Mouse (Mus musculus): ENCODE results near the gene Zfp991. TPM values are rescaled to one million over a fixed set of nuclear protein-coding genes. Genes with fewer than 3 reads are reported as not detected.
"Not testable (repeated sequence)": the region's sequence is repeated elsewhere in the genome, so short reads cannot be mapped to it uniquely, and the experiment has no call there.

Gene Zfp991
- polyA plus RNA-seq (2012; rRNA removed) (2.1 and 4.7 TPM in 2 replicates), polyA plus RNA-seq (2014; fragmentation: Nextera tagmentation; extraction: Ambion mirVana) (9.4 TPM in 2 replicates)

DNA sequence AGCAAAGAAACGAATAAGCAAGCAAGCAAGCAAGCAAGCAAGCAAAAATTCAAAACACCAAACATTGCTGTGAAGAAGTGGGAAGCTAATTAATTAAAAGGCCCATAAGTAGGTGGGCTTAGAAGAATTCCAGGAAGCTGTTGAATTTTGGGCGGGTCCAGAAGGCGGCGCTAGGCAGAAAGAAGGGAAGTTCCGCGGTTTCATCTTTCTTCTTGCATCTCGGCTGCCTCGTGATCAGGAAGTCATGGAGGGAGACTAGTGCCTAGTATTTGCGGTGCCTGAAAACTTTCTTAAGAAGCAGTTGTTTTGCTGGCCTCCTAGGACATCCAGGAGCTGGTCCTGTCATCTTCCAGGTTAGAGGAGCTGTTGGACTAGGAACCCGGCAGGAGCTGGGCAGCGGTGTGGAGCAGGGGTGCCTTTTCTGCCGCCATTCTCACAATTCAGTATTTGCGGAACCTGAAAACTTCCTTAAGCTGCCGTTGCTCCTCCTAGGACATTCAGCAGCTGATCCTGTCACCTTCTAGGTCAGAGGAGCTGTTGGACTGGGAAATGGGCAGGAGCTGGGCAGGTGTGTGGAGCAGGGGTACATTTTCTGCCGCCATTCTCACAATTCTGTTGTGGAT is at the start of gene Zfp991:
Zfp991 (plus strand) TSS at position 202 of the 623 bp plus-strand sequence.
- not testable (repeated sequence) for H3K9ac ChIP-seq (ENCODE audit: low read depth, low read length, severe bottlenecking); H3K4me1 ChIP-seq (ENCODE audit: control insufficient read depth, insufficient read depth, low read length); ATAC-seq (ENCODE audit: low FRiP score, low read depth); DNase-seq (ENCODE audit: low spot score); H3K27me3 ChIP-seq (ENCODE audit: control insufficient read depth, insufficient read depth, low read length); H3K36me3 ChIP-seq (ENCODE audit: control insufficient read depth, insufficient read depth, low read length); H3K27ac ChIP-seq (replicated peaks; ENCODE audit: low read depth, low read length); H3K4me2 ChIP-seq (replicated peaks; ENCODE audit: low read depth, low read length, severe bottlenecking); H3K9me3 ChIP-seq (ENCODE audit: control insufficient read depth, low read length)
- H3K4me3 ChIP-seq (replicated peaks; ENCODE audit: low read length): 0 out of 2 replicates have a peak within 1 kb of the TSS, but pooled peaks have one; percentile 16
- WGBS: 62% methylated on average over 1 of the region's 15 CpGs

DNA sequence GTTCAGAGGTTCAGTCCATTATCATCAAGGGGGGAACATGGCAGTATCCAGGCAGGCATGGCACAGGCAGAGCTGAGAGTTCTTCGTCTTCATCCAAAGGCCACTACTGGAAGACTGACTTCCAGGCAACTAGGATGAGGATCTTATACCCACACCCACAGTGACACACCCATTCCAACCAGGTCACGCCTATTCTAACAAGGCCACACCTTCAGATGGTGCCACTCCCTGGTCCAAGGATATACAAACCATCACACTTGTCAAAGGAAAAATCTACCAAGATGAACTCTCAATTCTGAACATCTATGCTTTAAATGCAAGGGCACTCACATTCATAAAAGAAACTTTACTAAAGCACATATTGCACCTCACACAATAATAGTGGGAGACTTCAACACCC is 36.2 kb upstream of the Zfp991 start:
- not testable (repeated sequence) for H3K36me3 ChIP-seq (ENCODE audit: control insufficient read depth, insufficient read depth, low read length); H3K4me3 ChIP-seq (replicated peaks; ENCODE audit: low read length); H3K4me1 ChIP-seq (ENCODE audit: control insufficient read depth, insufficient read depth, low read length); ATAC-seq (ENCODE audit: low FRiP score, low read depth); H3K9ac ChIP-seq (ENCODE audit: low read depth, low read length, severe bottlenecking); H3K4me2 ChIP-seq (replicated peaks; ENCODE audit: low read depth, low read length, severe bottlenecking); DNase-seq (ENCODE audit: low spot score); H3K27ac ChIP-seq (replicated peaks; ENCODE audit: low read depth, low read length); H3K27me3 ChIP-seq (ENCODE audit: control insufficient read depth, insufficient read depth, low read length); H3K9me3 ChIP-seq (ENCODE audit: control insufficient read depth, low read length)
- WGBS: 76% methylated on average over 2 of the region's 2 CpGs

DNA sequence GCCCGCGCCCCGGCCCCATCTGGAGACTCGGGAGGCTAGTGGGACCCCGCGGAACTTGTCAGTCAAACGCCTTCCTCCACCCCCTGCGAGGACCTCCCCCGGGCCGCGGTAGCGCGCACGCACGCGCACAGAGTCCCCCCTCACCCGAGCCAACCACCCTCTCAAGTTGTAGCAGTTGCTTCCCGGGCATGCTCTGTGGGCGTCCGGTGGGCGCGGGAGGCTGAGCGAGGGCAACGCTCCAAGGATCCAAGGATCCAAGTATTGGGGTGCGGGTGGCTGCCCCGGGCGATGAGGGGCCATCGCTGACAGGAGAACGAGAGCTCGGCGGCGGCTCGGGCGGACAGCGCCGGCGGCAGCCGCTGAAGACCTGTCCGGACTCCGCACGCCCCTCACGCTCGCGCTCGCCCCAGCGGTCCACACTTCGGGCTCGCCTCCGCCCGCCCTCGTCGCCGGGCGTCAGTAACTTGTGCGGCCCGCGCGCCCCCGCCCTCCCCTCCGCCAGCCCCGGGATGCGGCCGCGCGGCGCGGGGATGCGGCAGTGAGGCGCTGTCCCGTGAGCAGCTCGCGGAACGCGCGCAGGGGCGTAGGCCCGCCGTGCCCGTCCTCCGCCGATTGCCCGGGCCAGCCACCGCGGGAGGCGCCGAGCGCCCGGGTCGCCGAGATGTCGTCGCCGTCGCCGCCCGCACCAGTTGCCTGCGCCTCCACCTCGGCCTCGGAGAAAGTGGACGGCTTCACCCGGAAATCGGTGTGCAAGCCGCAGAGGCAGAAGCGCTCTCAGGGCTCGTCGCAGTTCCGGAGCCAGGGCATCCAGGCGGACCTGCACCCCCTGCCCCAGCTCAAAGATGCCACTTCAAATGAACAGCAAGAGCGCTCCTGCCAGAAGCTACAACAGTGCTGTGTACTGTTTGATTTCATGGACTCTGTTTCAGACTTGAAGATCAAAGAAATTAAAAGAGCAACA is 29.9 kb upstream of the Zfp991 start:
- not testable (repeated sequence) for DNase-seq (ENCODE audit: low spot score); H3K9me3 ChIP-seq (ENCODE audit: control insufficient read depth, low read length); H3K27ac ChIP-seq (replicated peaks; ENCODE audit: low read depth, low read length); H3K27me3 ChIP-seq (ENCODE audit: control insufficient read depth, insufficient read depth, low read length); H3K4me1 ChIP-seq (ENCODE audit: control insufficient read depth, insufficient read depth, low read length); H3K36me3 ChIP-seq (ENCODE audit: control insufficient read depth, insufficient read depth, low read length); ATAC-seq (ENCODE audit: low FRiP score, low read depth)
- Histone ChIP-seq H3K9ac (ENCODE audit: low read depth, low read length, severe bottlenecking) (peak overlapping the region; percentile 34; the same call in 1 of the 2 replicates), H3K4me3 (replicated peaks; ENCODE audit: low read length) (peak overlapping the region; percentile 42), H3K4me2 (replicated peaks; ENCODE audit: low read depth, low read length, severe bottlenecking) (peak overlapping the region; percentile 64)
- WGBS: 6% methylated on average over 49 of the region's 109 CpGs

DNA sequence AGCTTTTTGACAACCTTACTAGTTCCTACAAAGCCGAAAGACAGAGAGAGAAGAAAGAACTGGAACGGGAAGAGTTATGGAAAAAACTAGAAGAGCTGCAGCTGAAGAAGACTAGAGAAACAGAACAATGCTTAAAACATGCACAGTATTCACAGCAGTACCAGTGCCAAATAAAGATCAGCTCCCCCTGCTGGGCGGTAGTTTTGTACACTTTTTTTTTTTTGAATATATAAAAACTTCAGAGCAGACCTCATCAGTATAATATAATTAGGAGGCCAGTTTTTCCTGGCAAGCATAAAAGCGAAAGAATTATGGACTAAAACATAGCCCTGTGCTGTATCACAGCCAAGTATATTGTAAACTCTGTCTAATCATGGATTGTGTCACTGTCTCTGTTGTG is 28.0 kb upstream of the Zfp991 start:
- 48% methylated on average over 4 of the region's 4 CpGs for WGBS
- H3K27me3 ChIP-seq (ENCODE audit: control insufficient read depth, insufficient read depth, low read length); H3K4me3 ChIP-seq (replicated peaks; ENCODE audit: low read length); DNase-seq (ENCODE audit: low spot score); ATAC-seq (ENCODE audit: low FRiP score, low read depth); H3K9me3 ChIP-seq (ENCODE audit: control insufficient read depth, low read length); H3K27ac ChIP-seq (replicated peaks; ENCODE audit: low read depth, low read length); H3K4me2 ChIP-seq (replicated peaks; ENCODE audit: low read depth, low read length, severe bottlenecking); H3K36me3 ChIP-seq (ENCODE audit: control insufficient read depth, insufficient read depth, low read length); H3K9ac ChIP-seq (ENCODE audit: low read depth, low read length, severe bottlenecking); H3K4me1 ChIP-seq (ENCODE audit: control insufficient read depth, insufficient read depth, low read length): not testable (repeated sequence)

DNA sequence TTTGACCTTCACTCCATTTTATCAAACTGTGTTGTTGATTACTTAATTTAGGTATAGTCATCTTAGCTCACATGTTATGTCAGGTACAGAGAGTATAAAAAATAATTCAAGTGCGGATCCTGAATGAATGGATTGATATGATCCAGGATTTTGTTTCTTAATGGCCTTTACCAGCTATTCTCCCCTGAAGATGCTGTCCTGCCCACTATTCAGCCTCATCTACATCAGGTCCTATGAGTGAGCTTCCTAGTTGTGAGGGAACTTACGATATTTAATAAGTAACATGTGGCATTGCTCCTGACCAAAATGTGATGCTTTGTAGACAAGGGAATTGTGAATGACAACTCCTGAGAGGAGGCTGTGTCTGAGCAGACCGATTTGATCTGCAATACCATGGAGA is 14.0 kb upstream of the Zfp991 start:
- not testable (repeated sequence) for ATAC-seq (ENCODE audit: low FRiP score, low read depth); H3K9me3 ChIP-seq (ENCODE audit: control insufficient read depth, low read length); H3K4me1 ChIP-seq (ENCODE audit: control insufficient read depth, insufficient read depth, low read length); H3K4me2 ChIP-seq (replicated peaks; ENCODE audit: low read depth, low read length, severe bottlenecking); H3K9ac ChIP-seq (ENCODE audit: low read depth, low read length, severe bottlenecking); DNase-seq (ENCODE audit: low spot score); H3K27ac ChIP-seq (replicated peaks; ENCODE audit: low read depth, low read length); H3K27me3 ChIP-seq (ENCODE audit: control insufficient read depth, insufficient read depth, low read length); H3K4me3 ChIP-seq (replicated peaks; ENCODE audit: low read length); H3K36me3 ChIP-seq (ENCODE audit: control insufficient read depth, insufficient read depth, low read length)
- 67% methylated on average over 2 of the region's 3 CpGs for WGBS

DNA sequence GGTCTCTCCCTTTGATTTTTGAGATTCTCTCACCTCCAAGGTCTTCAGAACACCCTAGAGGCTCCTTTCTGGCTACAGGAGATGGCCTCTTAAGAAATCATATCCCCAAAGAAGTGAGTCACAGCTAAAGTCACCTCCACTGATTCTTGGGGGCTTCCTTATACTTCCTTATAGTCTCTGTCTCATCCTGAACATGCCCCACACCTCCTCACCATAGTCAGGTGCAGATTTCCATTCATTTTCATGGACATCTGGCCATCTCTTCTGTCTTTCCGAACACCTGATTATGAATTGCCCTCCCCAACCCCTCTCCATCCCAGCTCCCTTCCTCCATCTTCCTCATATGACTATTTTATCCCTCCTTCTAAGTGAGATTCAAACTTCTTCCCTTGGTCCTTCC is 9.6 kb upstream of the Zfp991 start:
- H3K27ac ChIP-seq (replicated peaks; ENCODE audit: low read depth, low read length); H3K4me2 ChIP-seq (replicated peaks; ENCODE audit: low read depth, low read length, severe bottlenecking); ATAC-seq (ENCODE audit: low FRiP score, low read depth); DNase-seq (ENCODE audit: low spot score); H3K36me3 ChIP-seq (ENCODE audit: control insufficient read depth, insufficient read depth, low read length); H3K4me1 ChIP-seq (ENCODE audit: control insufficient read depth, insufficient read depth, low read length); H3K9ac ChIP-seq (ENCODE audit: low read depth, low read length, severe bottlenecking); H3K27me3 ChIP-seq (ENCODE audit: control insufficient read depth, insufficient read depth, low read length); H3K4me3 ChIP-seq (replicated peaks; ENCODE audit: low read length): not testable (repeated sequence)
- H3K9me3 ChIP-seq (ENCODE audit: control insufficient read depth, low read length): peaks cover 24% of the 10 kb centered on the region; the same call in 1 of the 2 replicates
- 75% methylated on average over 1 of the region's 1 CpGs for whole genome bisulfite sequencing

DNA sequence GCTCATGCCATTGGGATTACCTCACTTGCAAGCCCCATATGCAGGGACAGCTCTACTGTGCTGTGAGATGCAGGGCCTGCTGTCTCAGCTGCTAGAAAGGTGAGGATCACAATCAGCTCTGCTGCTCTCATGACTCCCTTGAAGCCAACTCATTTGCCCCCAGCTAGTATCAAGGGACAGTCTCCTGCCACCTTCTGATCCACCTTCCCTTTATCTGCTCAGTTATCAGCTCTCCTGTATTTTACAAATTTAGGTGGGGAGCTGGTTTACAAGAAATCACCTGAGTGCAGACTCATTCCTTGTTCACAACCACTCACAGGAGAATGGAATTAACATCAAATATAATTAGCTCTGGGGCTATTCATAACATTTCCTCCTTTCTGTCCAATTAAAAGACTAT is 8.0 kb upstream of the Zfp991 start:
- H3K9ac ChIP-seq (ENCODE audit: low read depth, low read length, severe bottlenecking); H3K4me2 ChIP-seq (replicated peaks; ENCODE audit: low read depth, low read length, severe bottlenecking); H3K4me3 ChIP-seq (replicated peaks; ENCODE audit: low read length); DNase-seq (ENCODE audit: low spot score); H3K27me3 ChIP-seq (ENCODE audit: control insufficient read depth, insufficient read depth, low read length); H3K36me3 ChIP-seq (ENCODE audit: control insufficient read depth, insufficient read depth, low read length); H3K4me1 ChIP-seq (ENCODE audit: control insufficient read depth, insufficient read depth, low read length); H3K27ac ChIP-seq (replicated peaks; ENCODE audit: low read depth, low read length); ATAC-seq (ENCODE audit: low FRiP score, low read depth): not testable (repeated sequence)
- peaks cover 29% of the 10 kb centered on the region; the same call in 1 of the 2 replicates for H3K9me3 ChIP-seq (ENCODE audit: control insufficient read depth, low read length)

Data from limb, embryonic 14.5 days (tissue).